Mouse (Mus musculus): ENCODE measurements at regions not wholly inside any gene's neighbourhood (a gene's known extent, or its start where the extent isn't known, plus 50 kb on each side); places are given as distances from the start of the nearest gene placed in this dataset.
A peak's percentile ranks its signal among the peaks of the same experiment; 100 is the strongest.
"Not testable (repeated sequence)": the region's sequence is repeated elsewhere in the genome, so short reads cannot be mapped to it uniquely, and the experiment has no call there.

DNA sequence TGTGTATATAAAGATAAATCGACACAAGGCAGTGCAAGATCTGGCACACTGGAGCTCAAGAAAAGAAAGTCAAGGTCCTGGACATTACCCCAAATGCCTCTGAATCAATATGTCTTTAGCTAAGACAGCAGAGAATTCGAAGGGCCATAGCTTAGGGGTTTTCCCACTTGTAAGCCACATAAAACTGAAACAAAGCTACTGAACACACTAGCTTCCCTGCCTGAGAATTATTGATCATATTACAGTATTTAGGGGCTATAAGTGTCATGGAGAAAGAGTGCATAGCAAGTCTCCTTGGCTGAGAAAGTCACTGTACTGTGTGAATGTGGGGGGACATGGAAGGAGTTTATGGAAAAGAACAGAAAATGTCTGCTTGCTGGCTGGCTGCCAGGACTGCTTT is 207.3 kb upstream of the Htr1f start:
- peak; percentile 35 for DNase-seq (ENCODE audit: low read depth, low spot score)

GRCm38 (mm10) chr16:65315052-65315451 is 205.3 kb upstream of the Pou1f1 start:
- peak; percentile 55 for DNase-seq (ENCODE audit: low read depth, low spot score)

DNA sequence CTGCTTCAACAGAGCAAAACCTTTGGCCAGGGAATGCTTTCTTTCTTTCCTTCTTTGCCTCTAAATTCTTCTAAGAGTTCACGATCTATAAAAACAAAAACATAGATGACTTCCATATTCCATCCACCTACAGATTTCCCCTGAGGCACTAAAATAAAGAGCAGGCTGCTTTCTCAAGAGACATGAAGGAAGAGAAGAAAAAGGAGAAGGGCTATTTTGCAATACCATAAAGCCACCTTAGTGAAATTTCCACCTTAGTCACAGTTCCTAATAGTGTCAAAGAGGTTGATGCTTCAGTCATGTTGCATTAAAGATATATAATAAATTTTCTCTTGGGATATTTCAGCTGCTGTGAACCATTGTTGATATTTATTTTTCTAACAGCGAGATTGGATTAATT is 187.9 kb upstream of the Pou1f1 start:
- DNase-seq (ENCODE audit: low read depth, low spot score), result no peak

DNA sequence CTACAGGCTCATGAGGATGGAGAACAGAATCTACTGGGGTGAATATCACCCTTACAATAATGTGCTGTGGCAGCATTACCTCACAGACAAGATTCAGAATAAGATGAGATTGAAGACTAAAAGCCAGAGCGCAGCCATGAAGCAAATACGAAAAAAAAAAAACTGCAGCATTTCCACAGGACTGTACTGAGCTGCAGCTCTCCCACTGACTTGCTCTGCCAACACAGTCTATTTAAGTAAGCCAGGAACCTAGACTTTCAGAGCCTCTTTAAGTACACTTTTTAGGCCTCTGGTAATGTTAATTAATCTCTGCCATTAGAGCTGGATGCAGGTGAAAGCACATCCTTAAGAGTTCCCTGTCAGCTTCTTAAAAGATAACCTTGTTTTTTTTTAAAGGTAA is 181.1 kb upstream of the Pou1f1 start:
- DNase-seq (ENCODE audit: low read depth, low spot score), result no peak

DNA sequence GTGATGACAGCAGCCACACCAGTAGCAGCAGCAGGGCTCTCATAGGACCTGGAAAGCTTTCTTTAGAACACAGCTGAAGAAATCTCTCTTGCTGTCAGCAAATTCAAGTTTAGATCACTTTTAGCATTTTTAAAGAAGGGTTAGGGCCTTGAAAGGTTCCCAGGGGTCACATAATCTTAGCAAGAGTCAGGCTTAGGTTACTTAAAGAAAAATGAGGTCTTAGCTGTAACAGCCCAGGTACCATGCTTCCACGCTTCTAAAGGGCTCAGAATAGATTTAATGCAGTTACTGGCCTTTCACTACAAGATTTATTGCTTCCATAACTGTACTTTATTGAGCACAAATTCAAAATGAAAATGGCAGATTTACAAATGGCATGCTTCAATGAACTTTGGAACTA is 160.4 kb upstream of the Pou1f1 start:
- no peak for DNase-seq (ENCODE audit: low read depth, low spot score)

DNA sequence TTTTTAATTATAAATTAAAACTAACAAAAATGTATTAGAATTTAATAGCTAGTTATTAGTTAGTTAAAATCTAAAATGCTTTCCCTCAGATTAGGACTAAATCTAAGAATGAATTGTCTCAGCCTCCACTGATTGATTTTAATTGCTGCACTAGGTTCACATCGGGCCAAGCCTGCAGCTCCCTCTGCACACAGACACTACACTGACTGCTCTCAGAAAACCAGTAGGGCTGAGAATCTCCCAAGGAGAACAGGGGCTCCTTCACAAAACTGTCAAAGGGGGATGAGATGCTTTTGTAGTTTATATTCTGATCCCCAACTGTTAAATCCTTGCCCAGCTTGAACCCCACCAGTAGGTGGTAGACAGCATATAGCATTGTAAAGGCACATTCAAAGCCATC is 151.0 kb upstream of the Pou1f1 start:
- DNase-seq (ENCODE audit: low read depth, low spot score), result no peak

- DNase-seq (ENCODE audit: low read depth, low spot score), result peak; percentile 19
Measured at GRCm38 (mm10) chr16:65370939-65371338, 149.4 kb upstream of the Pou1f1 start.

DNA sequence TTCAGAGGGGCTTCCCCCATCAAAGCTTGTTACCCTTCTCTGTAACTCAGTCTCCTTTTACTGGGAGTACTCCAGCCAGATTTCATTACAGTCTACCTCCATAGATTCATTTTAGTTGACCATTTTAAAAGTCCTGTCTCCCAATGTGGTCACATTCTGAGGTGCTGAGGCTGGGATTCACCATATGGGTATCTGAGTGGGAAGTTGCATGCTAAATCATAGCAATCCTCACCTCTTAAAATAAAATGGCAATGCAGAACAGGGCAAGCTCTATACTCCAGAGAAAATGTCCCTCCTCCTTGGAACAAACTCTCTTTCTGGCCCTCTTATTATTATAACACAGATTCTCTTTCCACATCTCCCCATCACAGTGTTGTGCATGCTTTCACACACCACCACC is 143.8 kb upstream of the Pou1f1 start:
- no peak for DNase-seq (ENCODE audit: low read depth, low spot score)

GRCm38 (mm10) chr16:65378276-65378675 is 142.0 kb upstream of the Pou1f1 start:
- no peak for DNase-seq (ENCODE audit: low read depth, low spot score)

- DNase-seq (ENCODE audit: low read depth, low spot score), result no peak
Measured at GRCm38 (mm10) chr16:65379939-65380338, 140.4 kb upstream of the Pou1f1 start.

GRCm38 (mm10) chr16:65403926-65404648 is 116.2 kb upstream of the Pou1f1 start:
- DNase-seq (ENCODE audit: low read depth, low spot score), result no peak

GRCm38 (mm10) chr16:65404816-65405215 is 115.5 kb upstream of the Pou1f1 start:
- no peak for DNase-seq (ENCODE audit: low read depth, low spot score)

- DNase-seq (ENCODE audit: low read depth, low spot score), result peak; percentile 11
Measured at GRCm38 (mm10) chr16:65405824-65406556, 114.3 kb upstream of the Pou1f1 start.

DNA sequence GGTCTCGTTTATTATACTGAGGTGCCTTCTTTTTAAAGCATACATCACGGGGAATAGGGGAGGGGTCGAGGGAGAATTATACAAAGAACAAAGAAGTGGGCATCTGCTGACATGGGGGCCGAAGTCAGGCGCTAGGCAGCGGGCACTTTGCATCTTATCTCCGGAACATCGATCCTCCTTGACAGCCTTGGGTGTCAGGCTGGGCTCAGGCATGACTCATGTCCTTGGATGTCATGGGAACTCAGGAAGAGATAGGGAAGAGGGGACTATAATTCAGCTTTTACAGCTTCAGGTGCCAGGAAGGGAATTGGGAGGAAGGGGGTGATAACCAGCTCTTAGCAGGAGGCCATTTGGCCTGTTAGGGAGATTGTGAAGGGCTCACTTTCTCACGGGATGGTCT is 88.3 kb upstream of the Pou1f1 start:
- DNase-seq (ENCODE audit: low read depth, low spot score), result not testable (repeated sequence)

DNA sequence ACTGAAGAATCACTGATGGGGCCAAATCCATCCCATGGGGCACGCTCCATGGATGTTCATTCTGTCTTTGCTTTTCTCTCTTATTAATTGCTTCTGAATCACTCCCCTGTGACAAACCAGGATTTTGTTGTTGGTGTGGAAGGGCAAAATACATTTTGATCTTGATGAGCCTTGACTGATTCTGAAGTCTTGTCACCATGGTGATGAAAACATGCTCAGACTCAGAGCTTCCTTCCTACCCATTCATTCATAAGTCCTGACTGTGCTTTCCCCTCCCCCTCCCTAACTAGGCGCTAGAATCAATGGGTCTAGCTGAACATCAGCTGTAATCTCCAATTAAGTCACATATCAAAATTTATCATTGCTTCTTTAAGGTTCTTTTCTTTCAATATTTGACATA is 84.2 kb upstream of the Pou1f1 start:
- DNase-seq (ENCODE audit: low read depth, low spot score), result no peak

DNA sequence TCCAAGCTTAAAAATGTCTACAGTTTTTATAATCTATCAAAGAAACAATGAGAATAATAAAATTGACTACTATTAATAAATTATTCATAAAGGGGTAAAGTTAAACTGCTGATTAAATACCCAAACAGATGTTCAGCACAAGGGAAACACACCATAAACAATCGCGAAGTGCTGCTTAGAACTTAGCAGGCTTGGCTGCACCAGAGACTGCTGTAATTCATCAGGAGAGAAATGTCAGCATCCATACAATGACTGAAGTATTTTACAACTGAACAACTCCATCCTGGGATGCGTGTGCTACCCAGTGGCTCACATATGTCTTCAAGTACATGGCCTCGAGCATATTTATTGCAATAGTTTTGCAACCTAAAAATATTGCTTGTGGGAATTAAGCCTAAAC is 78.4 kb upstream of the Pou1f1 start:
- DNase-seq (ENCODE audit: low read depth, low spot score), result no peak

GRCm38 (mm10) chr16:65448810-65449209 is 71.5 kb upstream of the Pou1f1 start:
- DNase-seq (ENCODE audit: low read depth, low spot score), result no peak

GRCm38 (mm10) chr16:65450706-65451105 is 69.6 kb upstream of the Pou1f1 start:
- no peak for DNase-seq (ENCODE audit: low read depth, low spot score)

DNA sequence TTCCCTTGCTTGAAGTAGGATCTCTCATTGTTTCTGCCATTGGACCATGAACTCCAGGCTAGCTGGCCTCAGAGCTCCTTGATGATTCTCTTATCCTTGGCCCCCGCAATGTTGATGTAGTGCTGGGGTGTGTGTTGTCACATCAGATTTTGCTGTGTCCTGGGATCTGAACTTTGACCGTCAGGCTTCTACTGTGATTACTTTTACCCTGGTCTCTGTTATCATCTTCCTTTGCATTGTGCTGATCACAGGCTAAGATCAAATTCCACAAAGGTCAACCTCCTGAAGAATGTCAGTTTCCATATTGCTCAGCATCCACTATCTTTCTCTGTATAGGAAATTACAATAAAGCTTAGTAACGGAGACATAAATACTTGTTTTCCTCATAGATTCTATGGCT is 68.4 kb upstream of the Pou1f1 start:
- DNase-seq (ENCODE audit: low read depth, low spot score), result no peak

DNA sequence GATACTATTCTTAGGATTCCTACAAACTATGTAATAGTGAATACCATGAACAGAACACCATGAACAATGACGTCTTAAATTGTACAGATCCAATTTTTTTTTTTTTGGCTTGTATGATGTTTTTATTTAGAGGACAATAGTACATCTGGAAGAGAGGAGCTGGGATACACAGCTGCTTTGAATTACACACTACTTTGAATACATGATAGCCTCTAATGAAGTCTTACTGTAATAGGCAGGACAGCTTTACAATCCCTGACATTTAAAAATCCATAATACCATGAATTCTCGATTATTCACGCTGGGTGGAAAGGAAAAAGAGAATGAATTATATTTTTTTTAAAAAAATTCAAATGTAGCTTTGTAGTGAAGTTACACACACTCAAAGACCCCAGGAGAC is 63.4 kb upstream of the Pou1f1 start:
- DNase-seq (ENCODE audit: low read depth, low spot score), result not testable (repeated sequence)

DNA sequence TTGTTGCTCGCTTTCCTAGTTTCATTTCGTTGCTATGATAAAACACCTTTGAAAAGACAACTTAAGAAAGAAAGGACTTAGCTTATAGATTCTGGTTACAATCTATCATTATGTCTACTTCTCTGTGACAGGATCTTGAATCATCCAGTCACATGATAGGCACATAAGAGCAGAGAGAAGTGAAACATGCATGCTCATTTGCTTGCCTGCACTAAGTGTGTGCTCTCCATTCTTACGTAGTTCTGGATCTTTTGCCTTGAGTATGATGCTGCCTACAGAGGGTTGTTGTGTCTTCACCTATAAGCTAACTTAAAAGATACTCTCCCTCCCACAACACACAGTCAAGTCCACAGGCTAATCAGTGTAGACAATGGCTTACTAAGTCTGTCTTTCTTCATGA is 62.1 kb upstream of the Pou1f1 start:
- DNase-seq (ENCODE audit: low read depth, low spot score), result peak; percentile 5

DNA sequence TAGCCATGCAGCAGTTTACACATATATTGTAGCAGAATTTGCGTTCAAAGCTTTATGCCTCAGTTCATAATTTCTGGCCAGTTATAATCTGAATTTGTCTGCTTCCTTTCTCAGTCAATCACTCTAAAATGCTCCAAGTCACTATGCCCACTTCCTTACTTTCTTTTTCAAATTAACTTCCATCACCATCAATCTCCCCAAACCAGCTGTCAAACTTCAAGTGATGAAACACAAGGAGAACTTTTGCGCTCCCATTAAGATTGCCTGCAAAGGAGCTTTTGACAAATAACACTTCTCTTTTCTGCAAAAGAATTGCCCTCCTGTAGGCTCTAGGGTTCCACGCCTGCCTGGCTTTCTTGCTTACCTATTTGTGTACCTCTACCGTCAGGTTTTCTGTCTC is 50.6 kb upstream of the Pou1f1 start:
- no peak for DNase-seq (ENCODE audit: low read depth, low spot score)

Data from A20 (cell line).